In genomic region chr10:110744686-110745639, GRCm38 (mm10) we compare ENCODE assay signal across 8 mouse cellular contexts. TPM values are rescaled to one million over a fixed set of nuclear protein-coding genes. Genes with fewer than 3 reads are reported as not detected.
DNase-seq lines count a peak whose midpoint lies in the region; ATAC-seq and TF ChIP-seq lines count a peak whose summit lies in the region.

Gene E2f7, plus strand, starts transcription at chr10:110745439.

- peak; percentile 64; the same call in 1 of the 2 replicates for TF ChIP-seq POLR2A in heart, adult 2 months (IDR thresholded peaks at IDR 0.05; ENCODE audit: insufficient read depth, low read depth, low read length)

- H3K27ac ChIP-seq in embryonic facial prominence, embryonic 12.5 days: peak within 1 kb of the TSS; percentile 81
- H3K27ac ChIP-seq in heart, adult 2 months: peak within 1 kb of the TSS; percentile 66
- H3K27ac ChIP-seq in limb, embryonic 15.5 days: peak within 1 kb of the TSS; percentile 74

- peak; percentile 98 for ATAC-seq in embryonic facial prominence, embryonic 12.5 days (ENCODE audit: insufficient number of reproducible peaks, insufficient read depth, low FRiP score, low TSS enrichment)
- ATAC-seq in limb, embryonic 15.5 days (ENCODE audit: insufficient number of reproducible peaks, low FRiP score, low TSS enrichment, low read depth): peak; percentile 95

- H3K4me1 ChIP-seq in embryonic facial prominence, embryonic 12.5 days: peaks cover 8% of the 10 kb centered on the region
- H3K4me1 ChIP-seq in heart, adult 2 months (ENCODE audit: control insufficient read depth, insufficient read depth, low read length): peaks cover 2% of the 10 kb centered on the region; the same call in 1 of the 2 replicates
- H3K4me1 ChIP-seq in limb, embryonic 15.5 days: peaks cover 21% of the 10 kb centered on the region

- peak within 1 kb of the TSS; percentile 86 for H3K4me2 ChIP-seq in embryonic facial prominence, embryonic 12.5 days (replicated peaks)
- H3K4me2 ChIP-seq in limb, embryonic 15.5 days: peak within 1 kb of the TSS; percentile 95

- intact Hi-C loops in heart, adult 2 months (cut with DNase I): no loop called here

- H3K36me3 ChIP-seq in embryonic facial prominence, embryonic 12.5 days: peaks cover 19% of the 10 kb centered on the region
- H3K36me3 ChIP-seq in heart, adult 2 months (ENCODE audit: control insufficient read depth, insufficient read depth, low read length): no peaks in the 10 kb centered on the region; the same call in 1 of the 2 replicates
- peaks cover 19% of the 10 kb centered on the region for H3K36me3 ChIP-seq in limb, embryonic 15.5 days

- TF ChIP-seq CTCF in heart, adult 2 months (IDR thresholded peaks at IDR 0.05): peak; percentile 33; the same call in 1 of the 2 replicates

- no peaks in the 10 kb centered on the region for H3K27me3 ChIP-seq in embryonic facial prominence, embryonic 12.5 days
- H3K27me3 ChIP-seq in heart, adult 2 months (ENCODE audit: control insufficient read depth, insufficient read depth, low read length): peaks cover 3% of the 10 kb centered on the region
- H3K27me3 ChIP-seq in limb, embryonic 15.5 days: no peaks in the 10 kb centered on the region

- peak within 1 kb of the TSS; percentile 84 for H3K9ac ChIP-seq in embryonic facial prominence, embryonic 12.5 days
- H3K9ac ChIP-seq in heart, adult 2 months (ENCODE audit: low read depth, low read length): peak within 1 kb of the TSS; percentile 78
- peak within 1 kb of the TSS; percentile 65 for H3K9ac ChIP-seq in limb, embryonic 15.5 days

- TF ChIP-seq EP300 in heart, adult 2 months (IDR thresholded peaks at IDR 0.05; ENCODE audit: insufficient read depth, low read depth, low read length): no peak

- H3K9me3 ChIP-seq in embryonic facial prominence, embryonic 12.5 days: no peaks in the 10 kb centered on the region
- no peaks in the 10 kb centered on the region for H3K9me3 ChIP-seq in limb, embryonic 15.5 days

- DNase-seq in 3134 (ENCODE audit: extremely low read depth, insufficient read length, low spot score): peak; percentile 95
- DNase-seq in adrenal gland, postnatal 25 days: peak; percentile 93
- peak; percentile 93 to 94 for DNase-seq in heart, adult 2 months
- peak; percentile 84 to 86 for DNase-seq in kidney, adult 8-10 months
- DNase-seq in monocyte, adult 2 months (ENCODE audit: low read depth in 1 of 2, low spot score in 2 of 2): peak; percentile 43 to 52
- DNase-seq in spleen, postnatal 36 days (ENCODE audit: low spot score in 2 of 2): peak; percentile 87 to 88

- H3K79me2 ChIP-seq in heart, adult 2 months (replicated peaks; ENCODE audit: control insufficient read depth, insufficient read depth, low read length): no peaks in the 10 kb centered on the region

- peak within 1 kb of the TSS; percentile 86 for H3K4me3 ChIP-seq in embryonic facial prominence, embryonic 12.5 days
- peak within 1 kb of the TSS; percentile 76 for H3K4me3 ChIP-seq in heart, adult 2 months
- H3K4me3 ChIP-seq in limb, embryonic 15.5 days: peak within 1 kb of the TSS; percentile 79

- under 1% methylated on average over 97 of the region's 98 CpGs for WGBS in embryonic facial prominence, embryonic 12.5 days
- WGBS in heart, adult 2 months: under 1% methylated on average over 75 of the region's 98 CpGs
- WGBS in limb, embryonic 15.5 days: under 1% methylated on average over 80 of the region's 98 CpGs

RNA-seq across cellular contexts. Expression of gene E2f7, which starts in this region (rescaled TPM):
- total RNA-seq in adrenal gland, postnatal 25 days (2021): 2.8 and 2.9 TPM in 2 replicates
- polyA plus RNA-seq in embryonic facial prominence, embryonic 12.5 days (2016; fragmentation: Nextera tagmentation; extraction: Ambion mirVana): 29.2 and 30.1 TPM in 2 replicates
- total RNA-seq in heart, adult 2 months (2021): under 1 TPM; 0.59 to 0.68 TPM
- 0.31 and 0.32 TPM in 2 replicates for polyA plus RNA-seq in heart, adult 2 months (2012; rRNA removed)
- 21.7 and 24.6 TPM in 2 replicates for polyA plus RNA-seq in limb, embryonic 15.5 days (2015; fragmentation: Nextera tagmentation; extraction: Ambion mirVana)

Comparison
In these comparisons a context has a peak if more than half of its experiments do, and no peak if none do; other contexts are left out.
1. Peak in every context shown above with its lines: DNase-seq, ATAC-seq, H3K4me3 ChIP-seq and H3K27ac ChIP-seq.
2. RNA of gene E2f7 (polyA plus RNA-seq): 29.2 to 30.1 TPM in embryonic facial prominence, embryonic 12.5 days and 21.7 to 24.6 TPM in limb, embryonic 15.5 days; 0.31 to 0.32 TPM in heart, adult 2 months; every median in the first group is over 10 times any median in the second.
3. Peak in DNase-seq, H3K4me3 ChIP-seq, H3K27ac ChIP-seq and H3K9ac ChIP-seq in heart, adult 2 months; RNA of the gene not detected or under 1 TPM.